In genomic region chr9:51272102-51272501, GRCm38 (mm10) we compare ENCODE assay signal across 31 mouse cellular contexts. TPM values are rescaled to one million over a fixed set of nuclear protein-coding genes. Genes with fewer than 3 reads are reported as not detected.
DNase-seq lines count a peak whose midpoint lies in the region; ATAC-seq and TF ChIP-seq lines count a peak whose summit lies in the region.
"Had no signal": no experiment of that assay in that cellular context is flagged by ENCODE, and none has a peak within 500 bp of the region (broad histone marks: within the 10 kb centered on the region; RNA-seq: fewer than 3 reads in every experiment).

No protein-coding gene starts in this region.

- peaks cover 11% of the 10 kb centered on the region for H3K27me3 ChIP-seq in intestine, postnatal 0 days (replicated peaks; ENCODE audit: control insufficient read depth, insufficient read depth, low read length)
- no peaks in the 10 kb centered on the region for H3K27me3 ChIP-seq in intestine, embryonic 15.5 days (replicated peaks)
- no peaks in the 10 kb centered on the region for H3K27me3 ChIP-seq in small intestine, adult 2 months (ENCODE audit: control insufficient read depth, insufficient read depth, low read length)
- H3K27me3 ChIP-seq in stomach, embryonic 15.5 days (replicated peaks), result no peaks in the 10 kb centered on the region
- peaks cover 14% of the 10 kb centered on the region for H3K27me3 ChIP-seq in hindbrain, embryonic 10.5 days (ENCODE audit: insufficient read depth, poor library complexity, severe bottlenecking)
- H3K27me3 ChIP-seq: CH12.LX; forebrain, embryonic 13.5 days; heart, embryonic 12.5 days; heart, embryonic 15.5 days; hindbrain, embryonic 15.5 days; Patski had no signal

- H3K4me2 ChIP-seq in intestine, postnatal 0 days (replicated peaks; ENCODE audit: low read depth), result no peak overlapping the region
- H3K4me2 ChIP-seq in intestine, embryonic 15.5 days (replicated peaks), result no peak overlapping the region
- H3K4me2 ChIP-seq in stomach, embryonic 15.5 days, result no peak overlapping the region
- H3K4me2 ChIP-seq: forebrain, embryonic 13.5 days; heart, embryonic 12.5 days; heart, embryonic 15.5 days; hindbrain, embryonic 12.5 days; hindbrain, embryonic 15.5 days had no signal

- no peak overlapping the region for H3K9ac ChIP-seq in intestine, postnatal 0 days (ENCODE audit: low read depth, low read length)
- no peak overlapping the region for H3K9ac ChIP-seq in intestine, embryonic 15.5 days
- H3K9ac ChIP-seq in stomach, embryonic 15.5 days, result no peak overlapping the region
- H3K9ac ChIP-seq: forebrain, embryonic 13.5 days; heart, embryonic 12.5 days; heart, embryonic 15.5 days; hindbrain, embryonic 12.5 days; hindbrain, embryonic 15.5 days had no signal

- H3K4me1 ChIP-seq in intestine, postnatal 0 days (replicated peaks; ENCODE audit: control insufficient read depth, insufficient read depth, low read length), result no peaks in the 10 kb centered on the region
- peaks cover 8% of the 10 kb centered on the region for H3K4me1 ChIP-seq in intestine, embryonic 15.5 days (replicated peaks)
- H3K4me1 ChIP-seq in small intestine, adult 2 months (ENCODE audit: control insufficient read depth, insufficient read depth, insufficient read length, low read length), result peaks cover 19% of the 10 kb centered on the region
- peaks cover 6% of the 10 kb centered on the region; the same call in 1 of the 2 replicates for H3K4me1 ChIP-seq in stomach, embryonic 15.5 days
- H3K4me1 ChIP-seq in hindbrain, embryonic 10.5 days (replicated peaks), result no peaks in the 10 kb centered on the region
- H3K4me1 ChIP-seq: forebrain, embryonic 13.5 days; heart, embryonic 15.5 days; hindbrain, embryonic 12.5 days; hindbrain, embryonic 15.5 days had no signal

- no peaks in the 10 kb centered on the region for H3K9me3 ChIP-seq in intestine, postnatal 0 days (ENCODE audit: control insufficient read depth)
- H3K9me3 ChIP-seq in intestine, embryonic 15.5 days, result no peaks in the 10 kb centered on the region
- H3K9me3 ChIP-seq in stomach, embryonic 15.5 days, result no peaks in the 10 kb centered on the region
- H3K9me3 ChIP-seq in hindbrain, embryonic 10.5 days, result no peaks in the 10 kb centered on the region
- H3K9me3 ChIP-seq: forebrain, embryonic 10.5 days; forebrain, embryonic 13.5 days; G1E; heart, embryonic 12.5 days; heart, embryonic 15.5 days; hindbrain, embryonic 12.5 days; hindbrain, embryonic 15.5 days had no signal

- no peak overlapping the region for H3K4me3 ChIP-seq in intestine, postnatal 0 days (ENCODE audit: low read depth, low read length)
- no peak overlapping the region for H3K4me3 ChIP-seq in intestine, embryonic 15.5 days (replicated peaks)
- H3K4me3 ChIP-seq in small intestine, adult 2 months (ENCODE audit: low read depth, low read length), result no peak overlapping the region
- no peak overlapping the region for H3K4me3 ChIP-seq in stomach, embryonic 15.5 days (replicated peaks)
- H3K4me3 ChIP-seq in hindbrain, embryonic 10.5 days, result no peak overlapping the region
- H3K4me3 ChIP-seq: forebrain, embryonic 10.5 days; forebrain, embryonic 13.5 days; heart, embryonic 12.5 days; heart, embryonic 15.5 days; hindbrain, embryonic 12.5 days; hindbrain, embryonic 15.5 days had no signal

- intact Hi-C loops in gastrocnemius, postnatal 14 days (cut with DNase I; ENCODE audit: low total_unique reads), result no loop called here

- no peak for DNase-seq in hindbrain, embryonic 10.5 days (ENCODE audit: low spot score)
- no peak for DNase-seq in gastrocnemius, postnatal 14 days
- DNase-seq: adrenal gland, postnatal 10 days; adrenal gland, postnatal 36 days; B cell, adult 2 months; cerebellum, adult 18-20 months; cerebellum, adult 9-10 months; cerebellum, postnatal 14 days; gastrocnemius, postnatal 10 days; heart, adult 18-20 months; heart, postnatal 14 days; heart, postnatal 4 days had no signal

- peak; percentile 34; the same call in 1 of the 2 replicates for ATAC-seq in intestine, postnatal 0 days
- ATAC-seq in intestine, embryonic 15.5 days, result no peak
- no peak for ATAC-seq in stomach, embryonic 15.5 days (ENCODE audit: insufficient read depth, low FRiP score, low read depth)
- ATAC-seq: forebrain, embryonic 13.5 days; forebrain, embryonic 16.5 days; Patski had no signal

- TF ChIP-seq CTCF in intestine, postnatal 0 days (IDR thresholded peaks at IDR 0.05; ENCODE audit: low read depth), result no peak
- TF ChIP-seq CTCF in small intestine, adult 2 months (IDR thresholded peaks at IDR 0.05; ENCODE audit: extremely low read depth, insufficient read length, insufficient replicate concordance, low read depth, low read length), result no peak

- no peak overlapping the region for H3K27ac ChIP-seq in intestine, postnatal 0 days (ENCODE audit: low read depth, low read length)
- no peak overlapping the region for H3K27ac ChIP-seq in intestine, embryonic 15.5 days
- peak overlapping the region; percentile 65; the same call in 1 of the 2 replicates for H3K27ac ChIP-seq in small intestine, adult 2 months (ENCODE audit: insufficient read depth, low read depth, low read length)
- peak overlapping the region; percentile 48; the same call in 1 of the 2 replicates for H3K27ac ChIP-seq in stomach, embryonic 15.5 days
- H3K27ac ChIP-seq in hindbrain, embryonic 10.5 days, result no peak overlapping the region
- H3K27ac ChIP-seq: forebrain, embryonic 10.5 days; forebrain, embryonic 13.5 days; heart, embryonic 15.5 days; hindbrain, embryonic 12.5 days; hindbrain, embryonic 15.5 days had no signal

- 29% methylated on average over 5 of the region's 5 CpGs for WGBS in intestine, postnatal 0 days
- WGBS in intestine, embryonic 15.5 days, result 51% methylated on average over 5 of the region's 5 CpGs
- WGBS in small intestine, adult 2 months, result 22% methylated on average over 5 of the region's 5 CpGs
- WGBS in stomach, embryonic 15.5 days, result 53% methylated on average over 5 of the region's 5 CpGs
- WGBS in hindbrain, embryonic 10.5 days, result 84% methylated on average over 5 of the region's 5 CpGs

- H3K36me3 ChIP-seq in intestine, postnatal 0 days (ENCODE audit: control insufficient read depth, insufficient read depth), result no peaks in the 10 kb centered on the region
- H3K36me3 ChIP-seq in intestine, embryonic 15.5 days, result no peaks in the 10 kb centered on the region
- peaks cover 2% of the 10 kb centered on the region; the same call in 1 of the 2 replicates for H3K36me3 ChIP-seq in small intestine, adult 2 months (ENCODE audit: control insufficient read depth, insufficient read depth, low read length)
- no peaks in the 10 kb centered on the region for H3K36me3 ChIP-seq in stomach, embryonic 15.5 days
- no peaks in the 10 kb centered on the region for H3K36me3 ChIP-seq in hindbrain, embryonic 10.5 days
- H3K36me3 ChIP-seq: forebrain, embryonic 10.5 days; G1E; heart, embryonic 15.5 days; hindbrain, embryonic 12.5 days; hindbrain, embryonic 15.5 days had no signal

- no peak for TF ChIP-seq POLR2A in small intestine, adult 2 months (IDR thresholded peaks at IDR 0.05; ENCODE audit: low read depth, low read length)

RNA-seq across cellular contexts. Expression of gene Colca2, which starts 6.3 kb away (rescaled TPM):
- 1.3 and 1.7 TPM in 2 replicates for polyA plus RNA-seq in intestine, postnatal 0 days (2015; fragmentation: Nextera tagmentation; extraction: Ambion mirVana)
- polyA plus RNA-seq in intestine, embryonic 15.5 days (2015; fragmentation: Nextera tagmentation; extraction: Ambion mirVana), result 2.1 and 2.6 TPM in 2 replicates
- polyA plus RNA-seq in small intestine, adult 2 months (2012; rRNA removed), result 3.1 and 6.0 TPM in 2 replicates
- 6.3 and 6.7 TPM in 2 replicates for polyA plus RNA-seq in stomach, embryonic 15.5 days (2015; fragmentation: Nextera tagmentation; extraction: Ambion mirVana)
- polyA plus RNA-seq in hindbrain, embryonic 10.5 days (2016; fragmentation: Nextera tagmentation; extraction: Ambion mirVana), result 1.6 and 1.9 TPM in 2 replicates
- under 1 TPM; 0.47 to 0.59 TPM for total RNA-seq in gastrocnemius, postnatal 14 days (2021)
- total RNA-seq: CH12.LX had no signal
- polyA plus RNA-seq: G1E had no signal

RNA-seq across cellular contexts. Expression of gene 1810046K07Rik, which starts 56.6 kb away (rescaled TPM):
- polyA plus RNA-seq in intestine, postnatal 0 days (2015; fragmentation: Nextera tagmentation; extraction: Ambion mirVana), result 0.09 and 0.25 TPM in 2 replicates
- polyA plus RNA-seq in intestine, embryonic 15.5 days (2015; fragmentation: Nextera tagmentation; extraction: Ambion mirVana), result not detected in 2 replicates
- 7.2 and 50.7 TPM in 2 replicates for polyA plus RNA-seq in small intestine, adult 2 months (2012; rRNA removed)
- 0.50 and 0.72 TPM in 2 replicates for polyA plus RNA-seq in stomach, embryonic 15.5 days (2015; fragmentation: Nextera tagmentation; extraction: Ambion mirVana)
- polyA plus RNA-seq in hindbrain, embryonic 10.5 days (2016; fragmentation: Nextera tagmentation; extraction: Ambion mirVana), result not detected in 2 replicates
- not detected for total RNA-seq in gastrocnemius, postnatal 14 days (2021)
- total RNA-seq: adrenal gland, adult 18-20 months; adrenal gland, postnatal 36 days; G1E; gastrocnemius, adult 18-20 months; gastrocnemius, postnatal 10 days; gastrocnemius, postnatal 4 days; heart, adult 18-20 months; heart, postnatal 14 days; heart, postnatal 4 days had no signal
- polyA plus RNA-seq: embryonic facial prominence, embryonic 11.5 days; embryonic facial prominence, embryonic 14.5 days; forebrain, embryonic 10.5 days; forebrain, embryonic 13.5 days; forebrain, embryonic 16.5 days; G1E; heart, embryonic 12.5 days; heart, embryonic 15.5 days; hindbrain, embryonic 12.5 days; hindbrain, embryonic 15.5 days; Patski had no signal

RNA-seq across cellular contexts. Expression of gene Pou2af1, which starts 58.6 kb away (rescaled TPM):
- polyA plus RNA-seq in intestine, postnatal 0 days (2015; fragmentation: Nextera tagmentation; extraction: Ambion mirVana), result 0.08 and 0.09 TPM in 2 replicates
- polyA plus RNA-seq in intestine, embryonic 15.5 days (2015; fragmentation: Nextera tagmentation; extraction: Ambion mirVana), result 0.10 and 0.20 TPM in 2 replicates
- polyA plus RNA-seq in small intestine, adult 2 months (2012; rRNA removed), result 14.0 and 32.6 TPM in 2 replicates
- 0.23 and 0.26 TPM in 2 replicates for polyA plus RNA-seq in stomach, embryonic 15.5 days (2015; fragmentation: Nextera tagmentation; extraction: Ambion mirVana)
- polyA plus RNA-seq in hindbrain, embryonic 10.5 days (2016; fragmentation: Nextera tagmentation; extraction: Ambion mirVana), result not detected in 2 replicates
- under 1 TPM; 0.11 to 0.16 TPM for total RNA-seq in gastrocnemius, postnatal 14 days (2021)
- total RNA-seq: adrenal gland, postnatal 36 days had no signal
- polyA plus RNA-seq: embryonic facial prominence, embryonic 11.5 days; embryonic facial prominence, embryonic 14.5 days; forebrain, embryonic 10.5 days; forebrain, embryonic 16.5 days; G1E; heart, embryonic 12.5 days; hindbrain, embryonic 12.5 days; Patski had no signal

Comparison
In these comparisons a context has a peak if more than half of its experiments do, and no peak if none do; other contexts are left out.
1. H3K27ac ChIP-seq: peak in small intestine, adult 2 months (single experiment) and stomach, embryonic 15.5 days (single experiment); none in intestine, postnatal 0 days (single experiment), intestine, embryonic 15.5 days (single experiment) and hindbrain, embryonic 10.5 days (single experiment).
2. RNA of gene Pou2af1, which starts 58.6 kb away (polyA plus RNA-seq): 14.0 to 32.6 TPM in small intestine, adult 2 months; 0.23 to 0.26 TPM in stomach, embryonic 15.5 days, 0.10 to 0.20 TPM in intestine, embryonic 15.5 days, 0.08 to 0.09 TPM in intestine, postnatal 0 days and not detected in hindbrain, embryonic 10.5 days; every median in the first group is over 10 times any median in the second.